Mouse (Mus musculus) lung, adult 2 months (tissue): ENCODE results near the gene Cct7.

Experiments used
- CTCF ChIP-seq: fragments of 200-500 bp; IDR thresholded peaks from 2 replicates; pipeline ENCODE4 v1.5.1; 2011; ENCODE audit warnings: mild to moderate bottlenecking, low read length, control low read depth; ENCODE audit not compliant: insufficient read depth
- POLR2A ChIP-seq: fragments of 200-500 bp; IDR thresholded peaks from 2 replicates; pipeline ENCODE4 v1.6.1; 2011; ENCODE audit warnings: low read depth, mild to moderate bottlenecking, control low read depth, low read length, borderline replicate concordance; ENCODE audit errors: extremely low read depth

DNA sequence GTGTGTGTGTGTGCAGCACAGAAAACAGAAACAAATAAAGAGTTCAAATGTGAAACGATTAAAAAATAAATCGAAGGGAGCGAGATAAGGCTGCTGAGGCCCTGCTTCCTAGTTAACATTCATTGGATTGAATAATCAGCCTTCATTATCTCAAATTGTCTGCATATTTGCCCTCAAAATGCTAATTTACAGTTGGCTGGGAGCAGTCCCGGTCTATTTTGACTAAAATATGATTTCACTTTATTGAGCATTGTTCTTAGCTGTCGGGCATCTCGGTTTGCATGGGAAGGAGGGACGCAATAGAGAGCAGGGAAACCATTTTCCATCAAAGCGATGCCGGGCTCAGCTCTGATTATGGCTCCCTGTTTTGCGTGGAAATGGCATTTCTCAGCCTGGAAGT, 48.3 kb upstream of the Cct7 start:
- no peak for TF ChIP-seq CTCF
- TF ChIP-seq POLR2A: no peak
